Mouse (Mus musculus) cerebellum, postnatal 10 days (tissue): ENCODE results near the gene Tut7.
"Not testable (repeated sequence)": the region's sequence is repeated elsewhere in the genome, so short reads cannot be mapped to it uniquely, and the experiment has no call there.

ENCODE experiments used
- DNase-seq, 2 experiments: peaks; one replicate each; pipeline ENCODE4 v3.0.0; 2021; ENCODE audit warnings: mixed read lengths in 2 of 2

Tut7 gene

DNA sequence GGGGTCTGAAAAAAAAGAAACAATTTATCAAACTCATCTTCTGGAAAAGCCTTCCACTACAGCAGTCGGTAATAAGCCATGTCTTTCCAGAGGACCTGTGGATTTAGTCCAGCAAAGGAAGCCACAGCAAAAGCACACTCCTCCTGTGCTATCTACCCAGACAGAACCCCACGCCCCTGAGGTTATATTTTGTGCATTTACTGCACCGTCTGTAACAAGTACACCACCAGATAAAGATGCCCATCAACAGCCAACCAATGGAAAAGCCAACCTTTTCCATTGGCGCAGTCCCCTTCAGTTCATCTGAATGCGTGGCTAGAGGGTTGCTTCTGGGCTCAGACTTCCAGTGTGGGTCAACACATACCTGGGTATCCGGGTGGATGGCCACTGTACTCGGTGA, 60.2 kb downstream of the Tut7 start:
- DNase-seq: no peak

DNA sequence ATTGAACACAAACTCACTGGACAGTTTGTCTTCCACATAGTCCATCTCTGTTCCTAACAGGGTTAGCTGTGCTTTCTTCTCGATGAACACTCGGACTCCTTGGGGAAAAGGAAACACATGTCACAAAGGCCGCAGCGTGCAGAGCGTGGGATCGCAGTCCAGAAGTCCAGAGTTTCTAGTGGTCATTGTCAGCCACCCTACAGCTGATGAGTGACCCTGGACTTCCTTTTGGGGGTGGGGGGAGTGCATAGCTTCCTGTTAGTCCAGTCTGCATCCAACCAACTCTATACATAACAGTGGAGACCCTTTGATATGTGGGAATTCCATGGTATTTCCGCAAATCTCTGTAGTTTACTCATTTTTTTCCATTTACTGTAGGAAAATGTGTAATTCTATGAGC, 66.0 kb downstream of the Tut7 start:
- DNase-seq: no peak

DNA sequence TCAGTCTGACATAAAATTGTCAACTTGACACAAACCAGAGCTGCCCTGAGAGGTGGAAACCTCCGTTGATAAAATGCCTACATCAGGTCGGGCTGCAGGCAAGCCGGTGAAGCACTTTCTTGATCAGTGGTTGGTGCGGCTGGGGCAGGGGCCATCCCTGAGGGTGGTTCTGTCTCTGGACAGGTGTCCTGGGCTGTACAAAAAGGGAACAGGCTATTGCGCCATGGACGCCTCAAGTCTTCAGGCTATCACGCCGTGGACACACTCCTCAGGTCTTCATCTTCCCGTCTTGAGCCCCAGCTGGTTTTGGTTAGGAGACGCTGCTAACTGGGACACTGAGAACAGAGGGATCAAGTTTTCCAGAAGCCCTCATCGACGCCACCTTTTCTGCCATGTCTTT, 72.6 kb downstream of the Tut7 start:
- DNase-seq: no peak

DNA sequence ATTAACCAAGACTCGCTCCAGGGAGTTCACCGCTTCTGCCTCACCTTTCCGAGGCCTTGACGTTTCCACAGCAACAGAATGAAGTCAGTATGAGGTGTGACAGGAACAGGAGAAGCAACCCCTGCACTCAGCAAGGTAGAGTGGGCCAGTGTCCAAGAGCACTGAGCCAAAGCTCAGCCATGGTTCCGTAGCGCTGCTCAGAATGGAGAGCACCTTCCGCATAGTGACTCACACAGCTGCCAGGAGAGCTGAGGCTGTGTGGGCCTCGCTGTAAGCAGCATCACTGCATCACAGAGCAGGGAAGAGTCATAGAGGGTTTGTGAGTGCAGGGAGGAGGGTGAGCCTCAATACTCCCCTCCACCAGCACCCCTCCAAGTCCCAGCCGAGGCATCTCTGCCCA, 76.2 kb downstream of the Tut7 start, which contains the start of gene 1700014D04Rik:
TSS of gene 1700014D04Rik (minus strand) at position 42 of the 400 bp plus-strand sequence.
- DNase-seq: peak; percentile 40 to 44

DNA sequence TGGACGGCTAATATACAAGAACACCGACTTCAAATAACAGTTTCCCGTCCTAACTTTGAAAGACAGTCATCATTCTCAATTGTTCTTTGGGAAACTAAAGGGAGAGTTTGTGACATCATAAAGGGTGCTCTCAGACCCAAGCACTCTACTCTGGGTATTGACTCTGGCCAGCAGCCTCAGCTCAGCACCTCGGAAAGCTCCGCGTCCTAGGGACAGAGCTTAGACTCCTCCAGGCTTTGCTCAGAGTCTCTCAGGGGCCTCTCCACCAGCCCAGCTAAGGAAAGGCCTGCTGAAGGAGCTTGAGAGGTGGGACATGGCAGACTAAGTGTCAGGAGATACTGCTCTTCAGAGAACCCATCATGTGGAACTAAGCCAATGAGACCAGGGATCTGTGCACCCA, 76.8 kb downstream of the Tut7 start:
- no peak for DNase-seq

DNA sequence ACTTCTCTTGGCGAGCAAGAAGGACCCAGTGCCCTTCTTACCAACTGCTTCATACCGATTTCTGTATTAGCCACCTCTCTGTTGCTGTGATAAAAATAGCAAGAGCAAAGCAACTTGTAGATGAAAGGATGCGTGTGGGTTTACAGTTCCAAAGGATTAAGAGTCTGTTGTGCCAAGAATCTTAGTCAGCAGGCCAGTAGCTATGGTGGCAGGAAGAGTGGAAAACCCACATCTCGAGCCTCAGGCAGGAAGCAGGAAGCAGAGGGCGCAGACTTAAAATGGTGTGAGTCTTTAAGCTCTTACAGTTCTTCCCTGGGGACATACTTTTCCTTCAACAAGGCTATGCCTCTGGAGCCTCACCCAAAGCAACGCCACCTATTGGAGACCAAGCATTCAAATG, 77.5 kb downstream of the Tut7 start:
- no peak for DNase-seq

DNA sequence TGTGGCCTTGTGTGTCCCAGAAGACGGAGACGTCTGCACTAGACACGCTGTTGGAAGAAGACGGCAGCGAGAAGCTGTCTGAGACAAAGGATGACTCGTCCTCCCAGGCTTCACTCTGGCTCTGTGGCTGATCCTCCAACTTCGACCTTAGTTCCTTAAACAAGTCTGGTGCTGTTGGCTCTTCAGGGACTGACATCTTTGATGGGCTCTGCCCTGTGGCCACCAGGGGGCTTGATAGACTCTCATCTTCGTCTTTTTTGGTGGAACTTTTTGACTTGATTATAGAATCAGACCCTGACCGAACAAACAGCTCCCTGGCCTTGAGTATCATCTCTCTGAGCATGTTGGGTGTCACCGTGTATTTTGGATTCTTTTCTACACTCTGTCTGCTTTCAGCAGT, 81.2 kb downstream of the Tut7 start:
- DNase-seq: no peak

DNA sequence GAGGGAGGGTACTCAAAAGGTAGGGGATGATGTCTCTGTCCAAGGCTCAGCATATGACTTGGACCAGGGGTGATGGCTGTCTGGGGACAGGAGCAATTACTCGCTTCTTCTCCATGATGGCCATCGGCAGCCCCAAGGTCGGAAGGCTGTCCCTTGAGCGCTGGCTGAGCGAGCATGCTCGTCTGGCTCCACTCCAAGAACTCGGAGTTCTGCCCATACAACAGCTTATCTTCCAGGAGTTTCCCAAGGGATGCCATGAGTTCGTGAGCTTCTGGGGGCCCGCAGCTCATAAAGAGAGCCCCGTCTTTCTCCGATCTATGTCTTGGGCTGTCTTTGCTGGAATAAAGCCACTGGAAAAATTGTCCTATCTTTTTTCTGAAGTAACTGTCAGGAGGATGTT, 81.9 kb downstream of the Tut7 start:
- DNase-seq: peak; percentile 45 to 46

DNA sequence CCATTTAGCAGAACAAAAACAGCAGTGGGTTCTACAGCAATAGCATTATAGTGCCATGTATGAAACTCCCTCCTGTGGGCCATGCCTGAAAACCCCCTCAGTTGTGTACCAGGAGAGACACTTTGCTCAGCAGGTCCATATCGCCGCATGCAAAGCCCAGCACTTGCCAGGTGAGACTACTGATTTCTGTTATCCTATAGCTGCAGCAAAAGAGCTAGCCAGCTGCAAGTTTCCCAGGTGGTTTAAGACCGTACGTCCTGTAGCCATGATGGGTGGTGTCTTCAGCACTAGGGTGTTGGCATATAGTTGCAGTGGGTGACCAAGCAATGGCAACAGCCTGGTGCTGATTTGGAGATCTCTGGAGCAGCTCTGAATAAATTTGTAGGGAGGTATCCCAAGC, 83.5 kb downstream of the Tut7 start:
- no peak for DNase-seq

DNA sequence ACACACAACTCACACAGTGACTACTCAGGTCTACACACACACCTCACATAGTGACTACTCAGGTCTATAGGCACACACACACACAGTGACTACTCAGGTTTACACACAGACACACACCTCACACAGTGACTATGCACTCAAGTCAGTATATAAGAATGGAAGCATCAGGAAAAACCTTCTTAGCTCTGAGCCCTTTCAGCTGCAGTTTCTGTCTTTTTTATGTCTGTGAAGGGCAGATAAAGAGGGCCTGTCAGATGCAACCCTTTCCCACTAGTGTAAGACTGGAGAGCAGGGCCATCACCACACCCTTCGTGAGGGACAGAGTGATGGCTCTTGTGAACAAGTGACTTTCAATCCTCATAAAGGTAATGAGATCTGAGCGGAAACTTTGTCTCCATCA, 84.5 kb downstream of the Tut7 start:
- no peak for DNase-seq

DNA sequence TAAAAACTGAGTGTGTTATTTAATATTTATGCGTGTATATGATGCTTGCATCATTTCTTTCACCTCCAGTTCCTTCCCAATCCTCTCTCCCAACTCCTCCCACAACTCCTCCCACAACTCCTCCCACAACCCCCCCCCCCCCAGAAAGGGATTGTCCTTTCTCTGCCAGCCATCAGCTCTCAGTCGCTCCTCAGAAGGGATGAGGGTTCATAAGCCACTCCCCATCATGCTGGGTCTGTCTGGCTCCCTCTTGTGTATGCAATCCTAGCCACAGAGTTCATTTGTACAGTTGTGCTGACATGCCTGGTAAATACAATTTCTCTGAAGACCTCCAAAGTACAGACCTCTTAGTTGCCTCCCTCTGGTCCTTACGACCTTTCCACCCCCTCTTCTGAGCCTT, 87.8 kb downstream of the Tut7 start:
- DNase-seq: no peak

DNA sequence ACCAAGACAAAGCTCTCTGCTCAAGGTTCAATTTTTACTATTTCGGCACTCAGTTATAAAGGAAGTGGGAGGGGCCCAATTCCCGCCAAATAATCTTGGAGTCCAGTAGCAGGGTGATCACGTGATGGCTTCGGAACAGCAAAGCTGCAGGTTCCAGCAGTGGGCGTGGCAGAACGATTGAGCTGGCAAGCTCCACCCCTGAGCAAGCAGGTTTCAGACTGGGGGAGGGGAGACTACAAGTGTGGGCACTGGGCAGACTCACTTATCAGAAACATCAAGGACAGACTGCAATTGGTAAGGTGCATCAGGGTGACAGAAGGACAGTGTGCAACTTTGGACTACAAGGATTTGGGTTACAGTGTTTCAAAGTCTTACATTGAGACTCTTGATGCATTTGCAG, 88.6 kb downstream of the Tut7 start:
- DNase-seq: not testable (repeated sequence)

DNA sequence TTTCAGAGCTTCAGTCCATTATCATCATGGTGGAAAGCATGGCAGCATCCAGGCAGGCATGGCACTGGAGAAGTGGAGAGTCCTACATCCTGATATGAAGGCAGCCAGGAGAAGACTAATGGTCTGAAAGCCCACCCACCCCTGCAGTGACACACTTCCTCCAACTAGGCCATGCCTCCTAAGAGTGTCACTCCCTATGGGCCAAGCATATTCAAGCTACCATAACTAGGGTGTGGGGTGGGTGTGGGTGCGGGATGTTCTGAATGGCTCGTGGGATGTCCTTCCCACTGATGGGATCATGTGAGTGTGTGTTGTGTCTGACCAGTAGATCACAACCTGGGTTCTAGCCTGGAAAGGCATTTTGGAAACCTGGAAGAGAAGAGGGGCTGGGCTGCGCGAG, 89.0 kb downstream of the Tut7 start:
- no peak for DNase-seq

DNA sequence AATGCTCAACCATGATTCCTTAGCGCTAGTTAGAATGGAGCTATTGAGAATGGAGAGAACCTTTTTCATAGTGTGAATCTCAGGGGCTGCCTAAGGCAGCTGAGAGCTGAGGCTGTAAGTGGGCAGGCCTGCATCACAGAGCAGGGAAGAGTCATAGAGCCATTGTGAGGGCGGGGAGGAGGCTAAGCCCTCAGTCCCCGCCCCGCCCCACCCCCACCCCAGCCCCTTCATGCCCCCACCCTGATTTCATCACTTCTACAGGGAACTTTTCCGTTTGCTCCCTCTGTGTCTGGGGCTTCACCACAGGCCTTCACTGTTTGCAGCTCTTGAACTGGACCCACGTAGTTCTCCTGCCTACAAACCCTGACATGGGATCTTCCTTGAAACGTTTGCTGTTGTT, 91.3 kb downstream of the Tut7 start, which contains the start of gene Spata31d1d:
TSS of gene Spata31d1d (minus strand) at position 101 of the 400 bp plus-strand sequence.
- DNase-seq: no peak

DNA sequence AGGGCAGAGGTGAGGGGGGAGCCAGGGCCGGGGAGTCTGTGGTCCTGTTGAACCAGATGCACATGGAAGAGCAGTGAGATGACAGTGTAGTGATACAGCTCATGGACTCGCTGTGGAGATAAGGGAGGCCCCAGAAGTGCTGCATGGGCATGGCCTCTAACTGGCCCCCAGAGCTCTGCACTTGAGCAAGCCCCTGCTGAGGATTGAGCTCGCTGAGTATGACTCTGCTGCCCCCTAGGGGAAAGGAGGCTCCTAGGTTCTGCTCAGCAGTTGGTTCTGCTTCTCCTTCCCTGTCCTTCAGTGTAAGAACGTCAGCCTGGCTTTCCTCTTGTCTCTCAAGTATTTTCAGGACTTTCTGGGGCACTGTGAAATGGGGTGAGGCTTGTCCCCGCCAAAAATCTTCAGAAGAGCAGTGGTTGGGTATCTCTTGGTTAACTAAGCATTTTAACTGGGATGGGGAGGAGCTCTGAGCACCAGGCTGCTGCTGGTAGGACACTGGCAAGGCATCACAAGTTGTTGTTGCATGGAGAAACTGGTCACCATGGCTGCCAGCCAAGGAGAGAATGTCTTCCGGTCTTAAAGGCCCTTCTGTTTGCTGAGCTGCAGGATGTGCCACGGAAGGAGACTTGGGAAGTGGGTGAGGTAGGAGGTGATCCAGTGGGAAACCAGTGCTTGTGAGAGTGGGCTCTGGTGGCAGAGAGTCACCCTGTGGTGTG, 94.4 kb downstream of the Tut7 start:
- peak; percentile 90 to 94 for DNase-seq

DNA sequence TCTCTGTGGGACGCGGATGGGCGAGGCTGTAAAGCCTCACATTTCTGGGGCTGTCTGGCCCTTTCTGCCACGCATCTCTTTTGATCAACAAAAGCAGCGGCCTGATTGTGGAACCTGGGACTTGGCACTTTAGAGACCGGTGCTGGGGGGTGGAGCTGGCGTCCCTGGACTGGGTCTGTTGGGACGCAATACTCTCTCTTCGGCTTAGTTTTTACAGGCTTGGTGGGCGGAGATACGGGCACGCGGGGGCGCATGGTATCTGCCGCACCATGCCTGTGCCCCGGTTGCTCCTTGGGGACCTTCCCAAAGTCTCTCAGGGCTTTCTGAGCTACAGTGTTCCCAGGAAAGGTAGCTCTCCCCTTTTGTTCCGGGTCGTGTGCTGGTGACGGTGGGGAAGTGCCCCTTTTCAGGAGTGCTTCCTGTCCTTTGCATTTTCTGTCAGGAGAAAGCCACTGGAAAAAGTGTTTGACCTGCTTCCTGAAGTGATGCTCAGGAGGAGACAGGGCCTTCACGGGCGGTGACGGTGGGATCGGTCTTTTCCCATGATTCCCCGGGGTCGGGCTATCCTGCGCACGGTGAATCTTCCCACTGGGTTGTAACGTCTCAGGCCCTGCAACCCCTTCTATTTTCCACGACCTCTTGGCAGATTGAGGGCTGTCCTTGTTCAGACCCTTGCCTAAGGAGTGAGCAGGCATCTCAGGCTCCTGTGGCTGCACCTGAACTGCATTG, 96.6 kb downstream of the Tut7 start:
- DNase-seq: no peak

DNA sequence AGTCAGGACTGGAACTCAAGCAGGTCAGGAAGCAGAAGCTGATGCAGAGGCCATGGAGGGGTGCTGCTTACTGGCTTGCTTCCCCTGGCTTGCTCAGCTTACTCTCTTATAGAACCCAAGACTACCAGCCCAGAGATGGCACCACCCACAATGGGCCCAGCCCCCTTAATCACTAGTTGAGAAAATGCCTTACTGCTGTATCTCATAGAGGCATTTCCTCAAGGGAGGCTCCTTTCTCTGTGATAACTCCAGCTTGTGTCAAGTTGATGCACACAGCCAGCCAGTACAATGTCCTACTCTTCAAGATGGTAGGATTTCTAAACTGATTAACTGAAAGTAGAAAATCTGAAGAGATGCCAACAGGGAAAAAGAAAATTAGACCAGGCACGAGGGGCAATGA, 100.9 kb downstream of the Tut7 start:
- not testable (repeated sequence) for DNase-seq
